Mouse (Mus musculus): ENCODE results near the gene Aass. TPM values are rescaled to one million over a fixed set of nuclear protein-coding genes. Genes with fewer than 3 reads are reported as not detected.

The Aass gene
- polyA plus RNA-seq, 1 experiment from 2014 or later, result 3.6 TPM

Other genes with a start within 250 kb of the Aass start
- gene Fezf1, start 115.4 kb upstream of the Aass start, polyA plus RNA-seq (2016; fragmentation: Nextera tagmentation; extraction: Ambion mirVana), result 0.16 and 0.26 TPM in 2 replicates

Measured in hindbrain, embryonic 12.5 days (tissue).